Mouse (Mus musculus) left cerebral cortex, adult 8-10 months (tissue): Measurements from ENCODE around the gene Dact3. TPM values are rescaled to one million over a fixed set of nuclear protein-coding genes. Genes with fewer than 3 reads are reported as not detected.

Experiments
- total RNA-seq, 4 experiments: library from RNA; stranded (reverse); gene quantifications; 2 replicates each; pipeline ENCODE4 v1.2.4; 2022

Dact3 gene
- total RNA-seq, 4 experiments from 2014 or later, result 163 to 169 (median 166) TPM

Other genes starting within 250 kb of the Dact3 start
- not detected for gene Ceacam15, start 199.6 kb upstream of the Dact3 start, total RNA-seq
- under 1 TPM in 2 of 4 experiments, not detected in 2; 0.23 to 0.28 TPM for gene Ceacam9, start 153.4 kb upstream of the Dact3 start, total RNA-seq
- 100 to 1,000 TPM; 244 to 255 (median 248) TPM for gene Ap2s1, start 136.9 kb upstream of the Dact3 start, total RNA-seq
- gene Slc1a5, start 94.0 kb upstream of the Dact3 start, total RNA-seq, result 1 to 10 TPM; 4.3 to 7.4 (median 7.0) TPM
- gene Strn4, start 59.4 kb upstream of the Dact3 start, total RNA-seq, result 100 to 1,000 TPM; 205 to 269 (median 250) TPM
- gene Fkrp, start 58.6 kb upstream of the Dact3 start, total RNA-seq, result 10 to 100 TPM; 49.6 to 68.2 (median 56.9) TPM
- 1 to 10 TPM; 4.2 to 6.8 (median 5.5) TPM for gene Prkd2, start 32.4 kb upstream of the Dact3 start, total RNA-seq
- gene Gng8, start 16.5 kb downstream of the Dact3 start, total RNA-seq, result 1 to 10 TPM; 2.1 to 3.5 (median 3.5) TPM
- under 1 TPM in 3 of 4 experiments, not detected in 1; 0.11 to 0.16 (median 0.13) TPM for gene Ptgir, start 31.2 kb downstream of the Dact3 start, total RNA-seq
- gene Calm3, start 48.8 kb downstream of the Dact3 start, total RNA-seq, result 1,000 to 10,000 TPM; 1,595 to 1,874 (median 1,737) TPM
- gene Pnmal2, start 69.4 kb downstream of the Dact3 start, total RNA-seq, result 100 to 1,000 TPM; 270 to 304 (median 294) TPM
- 100 to 1,000 TPM; 101 to 107 (median 104) TPM for gene Pnmal1, start 84.4 kb downstream of the Dact3 start, total RNA-seq
- 10 to 100 TPM; 60.8 to 66.8 (median 62.2) TPM for gene Gm42372, start 107.8 kb downstream of the Dact3 start, total RNA-seq
- gene Ccdc8, start 117.4 kb downstream of the Dact3 start, total RNA-seq, result 1 to 10 TPM; 1.9 to 2.3 (median 2.1) TPM
- 100 to 1,000 TPM; 149 to 165 (median 157) TPM for gene Ppp5c, start 152.6 kb downstream of the Dact3 start, total RNA-seq
- gene Hif3a, start 187.1 kb downstream of the Dact3 start, total RNA-seq, result 10 to 100 TPM in 1 of 4 experiments, 1 to 10 TPM in 3; 5.9 to 11.5 (median 8.9) TPM
- gene Psg16, start 198.7 kb downstream of the Dact3 start, total RNA-seq, result 1 to 10 TPM; 4.4 to 6.5 (median 5.5) TPM